Mouse (Mus musculus): Measurements from ENCODE around the gene Cep104. TPM values are rescaled to one million over a fixed set of nuclear protein-coding genes. Genes with fewer than 3 reads are reported as not detected.

The Cep104 gene
- polyA plus RNA-seq (2015; fragmentation: Nextera tagmentation; extraction: Ambion mirVana), result 14.1 and 15.8 TPM in 2 replicates

DNA sequence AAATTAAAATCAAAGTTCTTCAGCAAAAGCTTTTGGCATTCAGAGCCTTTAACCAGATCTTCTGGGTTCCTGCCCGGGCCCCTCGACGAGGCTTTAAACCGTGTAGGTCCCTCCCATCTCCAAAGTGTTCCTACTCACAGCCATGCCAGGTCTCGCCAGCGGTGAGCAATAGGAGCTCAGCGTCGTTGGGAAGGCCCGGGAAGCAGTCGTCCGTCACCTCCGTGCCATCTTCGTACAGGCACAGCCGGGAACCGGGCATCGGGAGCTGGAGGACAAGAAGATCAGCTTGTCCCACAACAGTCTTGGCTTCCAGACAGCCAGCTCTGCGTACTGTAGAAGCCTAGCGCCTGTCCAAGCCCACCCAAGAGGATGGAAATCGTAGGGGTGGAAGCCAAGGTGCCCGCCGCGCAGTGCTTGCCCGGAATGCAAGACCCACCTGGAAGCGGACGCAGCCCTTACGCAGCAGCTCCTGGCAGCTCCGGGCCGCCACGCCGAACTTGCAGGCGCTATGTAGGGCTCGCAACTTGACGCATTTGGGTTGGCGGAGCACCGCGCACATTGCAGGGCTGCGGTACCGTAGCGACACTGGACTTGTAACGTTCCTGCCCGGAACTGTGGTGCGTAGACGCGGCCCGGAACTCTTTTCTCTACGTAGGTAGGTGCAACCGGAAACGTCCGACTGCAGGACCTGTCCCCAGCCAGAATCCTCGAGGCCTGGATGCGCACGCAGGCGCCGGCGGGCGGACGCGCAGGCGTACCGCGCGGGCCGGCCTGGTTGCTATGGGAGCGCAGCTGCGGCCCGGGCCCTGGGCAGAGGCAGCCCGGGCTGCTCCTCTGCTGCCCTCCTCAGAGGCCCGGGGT, at the start of gene Cep104, which contains the start of gene Dffb:
Cep104 (plus strand) TSS at position 764 of the 861 bp plus-strand sequence.
Dffb (minus strand) TSS at position 696 of the 861 bp plus-strand sequence.
- Histone ChIP-seq H3K9me3 (no peaks in the 10 kb centered on the region), H3K27ac (peak within 1 kb of the TSS; percentile 51; the same call in 1 of the 2 replicates), H3K4me1 (peaks cover 13% of the 10 kb centered on the region), H3K9ac (peak within 1 kb of the TSS; percentile 85), H3K4me2 (peak within 1 kb of the TSS; percentile 94), H3K4me3 (replicated peaks) (peak within 1 kb of the TSS; percentile 98), H3K27me3 (replicated peaks) (no peaks in the 10 kb centered on the region), H3K36me3 (peaks cover 8% of the 10 kb centered on the region)
- ATAC-seq (ENCODE audit: insufficient read depth, low FRiP score, low read depth), result peak; percentile 98
- under 1% methylated on average over 68 of the region's 68 CpGs for WGBS

DNA sequence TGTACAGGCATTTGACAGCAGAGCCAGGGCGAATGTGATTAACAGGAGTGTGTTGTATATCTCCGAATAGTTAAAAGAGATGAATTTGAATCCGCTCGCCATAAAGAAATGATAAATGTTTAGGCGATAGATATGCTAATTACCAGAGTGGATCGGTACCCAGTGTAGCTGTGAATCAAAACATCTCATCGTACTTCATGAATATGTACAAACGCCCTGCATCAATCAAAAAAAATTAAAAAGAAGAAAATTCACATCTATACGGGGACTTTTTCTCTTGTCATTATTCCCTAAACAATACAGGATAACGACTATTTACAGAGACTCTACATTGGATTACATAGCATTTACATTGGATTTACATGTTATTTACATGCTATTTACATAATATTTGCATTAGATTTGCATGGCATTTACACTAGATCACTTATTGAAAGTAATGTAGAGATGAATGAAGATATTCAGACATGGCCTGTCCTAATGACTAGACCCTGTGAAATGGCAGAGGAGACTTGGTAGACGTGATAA, 46.2 kb upstream of the Cep104 start:
- Histone ChIP-seq H3K27me3 (replicated peaks) (no peaks in the 10 kb centered on the region), H3K9ac (no peak overlapping the region), H3K4me1 (no peaks in the 10 kb centered on the region), H3K4me3 (replicated peaks) (no peak overlapping the region), H3K9me3 (no peaks in the 10 kb centered on the region), H3K36me3 (no peaks in the 10 kb centered on the region), H3K27ac (no peak overlapping the region), H3K4me2 (no peak overlapping the region)
- WGBS, result 81% methylated on average over 11 of the region's 11 CpGs
- no peak for ATAC-seq (ENCODE audit: insufficient read depth, low FRiP score, low read depth)

DNA sequence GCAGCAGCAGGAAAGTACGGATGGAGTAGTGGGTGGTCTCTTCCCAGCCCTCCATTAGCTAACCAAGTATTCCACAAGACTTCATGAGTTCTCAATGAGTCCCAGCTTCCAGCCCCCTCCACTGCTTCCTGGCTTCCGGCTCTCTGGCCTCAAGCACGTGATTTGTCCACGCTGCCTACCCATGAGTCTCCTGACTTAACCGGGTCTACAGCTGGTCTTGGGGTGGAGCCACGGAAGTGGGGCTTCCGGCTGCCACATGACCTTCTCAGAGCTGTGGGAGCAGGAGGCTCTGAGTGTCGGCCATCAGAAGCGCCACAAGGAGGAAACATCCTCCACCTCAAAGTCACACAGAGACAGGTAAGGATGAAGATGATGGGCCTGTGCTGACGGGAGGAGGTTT, 45.6 kb upstream of the Cep104 start:
- no peaks in the 10 kb centered on the region for H3K36me3 ChIP-seq
- no peak overlapping the region for H3K4me2 ChIP-seq
- no peaks in the 10 kb centered on the region for H3K4me1 ChIP-seq
- no peak overlapping the region for H3K4me3 ChIP-seq (replicated peaks)
- H3K27me3 ChIP-seq (replicated peaks), result no peaks in the 10 kb centered on the region
- H3K9me3 ChIP-seq, result no peaks in the 10 kb centered on the region
- H3K27ac ChIP-seq, result no peak overlapping the region
- WGBS, result 56% methylated on average over 10 of the region's 10 CpGs
- no peak for ATAC-seq (ENCODE audit: insufficient read depth, low FRiP score, low read depth)
- H3K9ac ChIP-seq, result no peak overlapping the region

- Histone ChIP-seq H3K9ac (no peak overlapping the region), H3K27ac (no peak overlapping the region), H3K4me1 (no peaks in the 10 kb centered on the region), H3K4me2 (no peak overlapping the region), H3K4me3 (replicated peaks) (no peak overlapping the region), H3K27me3 (replicated peaks) (no peaks in the 10 kb centered on the region), H3K36me3 (no peaks in the 10 kb centered on the region), H3K9me3 (no peaks in the 10 kb centered on the region)
- ATAC-seq (ENCODE audit: insufficient read depth, low FRiP score, low read depth), result no peak
- WGBS, result 69% methylated on average over 4 of the region's 4 CpGs
These were observed 45.1 kb upstream of the Cep104 start for GRCm38 (mm10) chr4:153929921-153930320.

DNA sequence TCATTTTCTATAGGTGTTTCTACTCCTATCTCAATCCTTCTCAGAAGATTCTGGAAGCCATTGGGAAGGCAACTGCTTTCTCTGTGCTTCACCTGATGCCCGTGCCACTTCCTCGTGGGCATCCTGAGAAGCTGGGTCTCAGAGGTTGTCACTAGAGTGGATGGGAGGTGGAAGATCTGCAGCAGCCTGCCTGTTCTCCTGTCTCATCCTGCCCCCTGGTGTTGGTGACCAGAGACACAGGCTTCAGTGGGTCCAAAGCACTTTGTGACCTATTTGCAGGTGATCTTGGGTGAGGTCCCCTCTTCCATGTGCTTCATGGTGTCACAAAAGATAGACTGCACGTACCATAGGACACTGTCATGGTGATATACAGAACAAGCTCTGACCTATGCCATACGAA, 31.8 kb upstream of the Cep104 start:
- whole genome bisulfite sequencing, result 50% methylated on average over 4 of the region's 4 CpGs
- Histone ChIP-seq H3K4me2 (no peak overlapping the region), H3K36me3 (no peaks in the 10 kb centered on the region), H3K27ac (no peak overlapping the region), H3K9me3 (no peaks in the 10 kb centered on the region), H3K4me3 (replicated peaks) (no peak overlapping the region), H3K27me3 (replicated peaks) (no peaks in the 10 kb centered on the region; the same call in 1 of the 2 replicates), H3K4me1 (no peaks in the 10 kb centered on the region), H3K9ac (no peak overlapping the region)
- no peak for ATAC-seq (ENCODE audit: insufficient read depth, low FRiP score, low read depth)

DNA sequence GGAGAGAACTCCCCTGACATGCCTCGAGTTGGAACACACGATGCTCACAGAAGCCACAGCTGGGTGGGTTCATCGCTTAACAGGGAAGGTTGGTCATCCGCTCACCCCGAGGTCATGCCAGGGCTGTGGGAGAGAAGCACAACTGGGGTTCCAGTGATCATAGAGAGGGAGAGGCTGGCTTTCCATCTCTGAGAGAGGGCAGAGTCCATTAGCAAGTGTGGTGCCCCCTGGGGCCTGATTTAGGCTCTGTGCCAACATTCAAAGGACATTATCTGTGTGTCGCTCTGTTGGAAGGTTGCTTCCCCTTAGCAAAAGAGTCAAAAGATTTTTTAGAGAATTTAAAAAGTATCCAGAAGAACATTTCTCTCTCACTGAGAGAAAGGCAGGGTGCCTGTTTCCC, 30.7 kb upstream of the Cep104 start:
- H3K4me3 ChIP-seq (replicated peaks), result no peak overlapping the region
- ATAC-seq (ENCODE audit: insufficient read depth, low FRiP score, low read depth), result no peak

GRCm38 (mm10) chr4:153945741-153946140, 29.3 kb upstream of the Cep104 start:
- Histone ChIP-seq H3K4me1 (0 out of 2 replicates have a peak, but pooled peaks cover 3% of the 10 kb centered on the region), H3K9ac (no peak overlapping the region), H3K27ac (no peak overlapping the region), H3K4me2 (no peak overlapping the region), H3K9me3 (no peaks in the 10 kb centered on the region), H3K4me3 (replicated peaks) (no peak overlapping the region), H3K27me3 (replicated peaks) (no peaks in the 10 kb centered on the region; the same call in 1 of the 2 replicates), H3K36me3 (no peaks in the 10 kb centered on the region)
- no peak for ATAC-seq (ENCODE audit: insufficient read depth, low FRiP score, low read depth)
- WGBS, result 76% methylated on average over 6 of the region's 6 CpGs

More for the DNA sequence above, 30.7 kb upstream of the Cep104 start:
- Histone ChIP-seq H3K4me2 (no peak overlapping the region), H3K9me3 (no peaks in the 10 kb centered on the region), H3K4me1 (0 out of 2 replicates have a peak, but pooled peaks cover 3% of the 10 kb centered on the region), H3K36me3 (no peaks in the 10 kb centered on the region), H3K27me3 (replicated peaks) (no peaks in the 10 kb centered on the region; the same call in 1 of the 2 replicates), H3K9ac (no peak overlapping the region), H3K27ac (no peak overlapping the region)
- 52% methylated on average over 6 of the region's 6 CpGs for WGBS

- Histone ChIP-seq H3K4me2 (no peak overlapping the region), H3K4me1 (0 out of 2 replicates have a peak, but pooled peaks cover 3% of the 10 kb centered on the region), H3K27me3 (replicated peaks) (no peaks in the 10 kb centered on the region; the same call in 1 of the 2 replicates), H3K9me3 (no peaks in the 10 kb centered on the region), H3K27ac (no peak overlapping the region), H3K4me3 (replicated peaks) (no peak overlapping the region), H3K9ac (no peak overlapping the region), H3K36me3 (no peaks in the 10 kb centered on the region)
- WGBS, result 73% methylated on average over 2 of the region's 2 CpGs
- no peak for ATAC-seq (ENCODE audit: insufficient read depth, low FRiP score, low read depth)
These were observed 24.6 kb upstream of the Cep104 start for GRCm38 (mm10) chr4:153950372-153950771.

GRCm38 (mm10) chr4:153951150-153951549, 23.8 kb upstream of the Cep104 start:
- H3K4me1 ChIP-seq, result 0 out of 2 replicates have a peak, but pooled peaks cover 3% of the 10 kb centered on the region
- H3K36me3 ChIP-seq, result no peaks in the 10 kb centered on the region
- ATAC-seq (ENCODE audit: insufficient read depth, low FRiP score, low read depth), result no peak
- no peaks in the 10 kb centered on the region; the same call in 1 of the 2 replicates for H3K27me3 ChIP-seq (replicated peaks)
- no peak overlapping the region for H3K4me3 ChIP-seq (replicated peaks)
- H3K27ac ChIP-seq, result no peak overlapping the region
- H3K4me2 ChIP-seq, result no peak overlapping the region
- no peaks in the 10 kb centered on the region for H3K9me3 ChIP-seq
- whole genome bisulfite sequencing, result 67% methylated on average over 3 of the region's 3 CpGs
- H3K9ac ChIP-seq, result no peak overlapping the region

- Histone ChIP-seq H3K4me1 (0 out of 2 replicates have a peak, but pooled peaks cover 3% of the 10 kb centered on the region), H3K4me3 (replicated peaks) (no peak overlapping the region), H3K9me3 (no peaks in the 10 kb centered on the region), H3K9ac (no peak overlapping the region), H3K27me3 (replicated peaks) (no peaks in the 10 kb centered on the region; the same call in 1 of the 2 replicates), H3K4me2 (no peak overlapping the region), H3K36me3 (no peaks in the 10 kb centered on the region), H3K27ac (no peak overlapping the region)
- WGBS, result 57% methylated on average over 5 of the region's 5 CpGs
- no peak for ATAC-seq (ENCODE audit: insufficient read depth, low FRiP score, low read depth)
These were observed 23.3 kb upstream of the Cep104 start for GRCm38 (mm10) chr4:153951692-153952091.

DNA sequence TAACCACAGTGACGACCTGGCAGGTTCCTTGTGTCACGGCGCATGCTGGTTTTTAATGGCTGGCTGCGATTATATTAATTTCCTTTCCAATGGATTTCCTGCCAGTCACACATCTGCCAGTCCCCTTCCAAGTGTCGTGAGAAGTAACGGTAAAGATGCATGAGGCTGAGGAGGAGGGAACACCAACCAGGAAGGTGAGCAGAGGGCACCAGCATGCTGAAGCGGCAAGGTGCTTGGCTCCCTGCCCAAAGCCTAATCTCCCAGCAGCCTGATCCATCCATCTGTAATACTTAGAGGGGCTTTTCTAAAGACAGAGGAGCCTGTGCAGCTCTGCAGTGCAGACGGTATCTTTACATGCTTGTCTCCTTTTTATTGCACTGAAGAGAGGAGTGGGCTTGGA, 19.3 kb upstream of the Cep104 start:
- Histone ChIP-seq H3K9ac (no peak overlapping the region), H3K27me3 (replicated peaks) (no peaks in the 10 kb centered on the region; the same call in 1 of the 2 replicates), H3K9me3 (no peaks in the 10 kb centered on the region), H3K4me3 (replicated peaks) (no peak overlapping the region), H3K4me1 (peaks cover 8% of the 10 kb centered on the region; the same call in 1 of the 2 replicates), H3K36me3 (peaks cover 6% of the 10 kb centered on the region), H3K27ac (no peak overlapping the region), H3K4me2 (no peak overlapping the region)
- no peak for ATAC-seq (ENCODE audit: insufficient read depth, low FRiP score, low read depth)
- 70% methylated on average over 8 of the region's 8 CpGs for WGBS

Data from stomach, embryonic 15.5 days (tissue).